Mouse (Mus musculus): Measurements from ENCODE around the gene Psmd9.

The Psmd9 gene

GRCm38 (mm10) chr5:123150641-123151040, 18.6 kb upstream of the Psmd9 start:
- DNase-seq (ENCODE audit: low spot score), result no peak

GRCm38 (mm10) chr5:123151077-123151476, 18.1 kb upstream of the Psmd9 start:
- no peak for DNase-seq (ENCODE audit: low spot score)

- DNase-seq (ENCODE audit: low spot score), result no peak
Observed at GRCm38 (mm10) chr5:123151707-123152362, 17.4 kb upstream of the Psmd9 start.

- no peak for DNase-seq (ENCODE audit: low spot score)
Observed at GRCm38 (mm10) chr5:123152901-123153300, 16.3 kb upstream of the Psmd9 start.

- no peak for DNase-seq (ENCODE audit: low spot score)
Observed at GRCm38 (mm10) chr5:123155425-123155824, 13.8 kb upstream of the Psmd9 start.

GRCm38 (mm10) chr5:123156763-123157162, 12.4 kb upstream of the Psmd9 start:
- no peak for DNase-seq (ENCODE audit: low spot score)

- DNase-seq (ENCODE audit: low spot score), result no peak
Observed at GRCm38 (mm10) chr5:123157972-123158371, 11.2 kb upstream of the Psmd9 start.

GRCm38 (mm10) chr5:123159446-123159845, 9.8 kb upstream of the Psmd9 start:
- DNase-seq (ENCODE audit: low spot score), result no peak

- no peak for DNase-seq (ENCODE audit: low spot score)
Observed at GRCm38 (mm10) chr5:123159866-123160265, 9.3 kb upstream of the Psmd9 start.

GRCm38 (mm10) chr5:123160341-123160740, 8.9 kb upstream of the Psmd9 start:
- DNase-seq (ENCODE audit: low spot score), result no peak

GRCm38 (mm10) chr5:123162942-123163341, 6.3 kb upstream of the Psmd9 start:
- DNase-seq (ENCODE audit: low spot score), result no peak

- DNase-seq (ENCODE audit: low spot score), result no peak
Observed at GRCm38 (mm10) chr5:123166437-123166836, 2.8 kb upstream of the Psmd9 start.

GRCm38 (mm10) chr5:123167591-123167990, 1.6 kb upstream of the Psmd9 start:
- no peak for DNase-seq (ENCODE audit: low spot score)

GRCm38 (mm10) chr5:123170365-123170764, 1.2 kb downstream of the Psmd9 start:
- DNase-seq (ENCODE audit: low spot score), result no peak

- DNase-seq (ENCODE audit: low spot score), result peak; percentile 90
Observed at GRCm38 (mm10) chr5:123171646-123172350, 2.6 kb downstream of the Psmd9 start.

- DNase-seq (ENCODE audit: low spot score), result no peak
Observed at GRCm38 (mm10) chr5:123178792-123179191, 9.6 kb downstream of the Psmd9 start.

- no peak for DNase-seq (ENCODE audit: low spot score)
Observed at GRCm38 (mm10) chr5:123180390-123180789, 11.2 kb downstream of the Psmd9 start.

GRCm38 (mm10) chr5:123181536-123181935, 12.3 kb downstream of the Psmd9 start:
- DNase-seq (ENCODE audit: low spot score), result no peak

GRCm38 (mm10) chr5:123182651-123183050, 13.4 kb downstream of the Psmd9 start, which contains the start of gene Hpd:
Hpd (minus strand) TSS chr5:123182727.
- no peak for DNase-seq (ENCODE audit: low spot score)

- no peak for DNase-seq (ENCODE audit: low spot score)
Observed at GRCm38 (mm10) chr5:123185966-123186365, 16.8 kb downstream of the Psmd9 start.

GRCm38 (mm10) chr5:123187306-123187705, 18.1 kb downstream of the Psmd9 start:
- DNase-seq (ENCODE audit: low spot score), result no peak

GRCm38 (mm10) chr5:123190912-123191311, 21.7 kb downstream of the Psmd9 start:
- no peak for DNase-seq (ENCODE audit: low spot score)

- DNase-seq (ENCODE audit: low spot score), result no peak
Observed at GRCm38 (mm10) chr5:123191427-123191826, 22.2 kb downstream of the Psmd9 start.

All from ovary, postnatal 10 days (tissue).